Mouse (Mus musculus) intestine, embryonic 15.5 days (tissue): ENCODE measurements around the gene Kbtbd12. TPM values are rescaled to one million over a fixed set of nuclear protein-coding genes. Genes with fewer than 3 reads are reported as not detected.

Experiments
- ATAC-seq: fragments of 200-750 bp; cut with Nextera tagmentation; 2 replicates; pipeline ENCODE4 v1.8.0; 2017; ENCODE audit warnings: moderate TSS enrichment, moderate library complexity
- H3K27ac ChIP-seq: fragments of 300-500 bp; sonication (generic); 2 replicates; pipeline ENCODE4 v1.5.1; 2015; ENCODE audit warnings: mild to moderate bottlenecking, inconsistent platforms
- H3K27me3 ChIP-seq: fragments of 300-500 bp; sonication (generic); replicated peaks from 2 replicates; pipeline ENCODE4 v1.6.1; 2015; ENCODE audit warnings: inconsistent platforms
- H3K36me3 ChIP-seq: fragments of 300-500 bp; sonication (generic); 2 replicates; pipeline ENCODE4 v1.6.1; 2015; ENCODE audit warnings: inconsistent platforms
- H3K4me1 ChIP-seq: fragments of 300-500 bp; sonication (generic); replicated peaks from 2 replicates; pipeline ENCODE4 v1.6.1; 2015; ENCODE audit warnings: inconsistent platforms
- H3K4me2 ChIP-seq: fragments of 300-500 bp; sonication (generic); replicated peaks from 2 replicates; pipeline ENCODE4 v1.6.1; 2015; ENCODE audit warnings: mild to moderate bottlenecking, inconsistent platforms
- H3K4me3 ChIP-seq: fragments of 300-500 bp; sonication (generic); replicated peaks from 2 replicates; pipeline ENCODE4 v1.5.1; 2015; ENCODE audit warnings: inconsistent platforms
- H3K9ac ChIP-seq: fragments of 300-500 bp; sonication (generic); 2 replicates; pipeline ENCODE4 v1.6.1; 2015; ENCODE audit warnings: inconsistent platforms
- H3K9me3 ChIP-seq: fragments of 300-500 bp; sonication (generic); 2 replicates; pipeline ENCODE4 v1.6.1; 2016; ENCODE audit warnings: inconsistent platforms
- WGBS: fragments of 180-500 bp; shearing (Covaris S2); methylation state at CpG from one replicate; pipeline ENCODE4 v1.1.7; 2015; 5-methylcytosine and 5-hydroxymethylcytosine counted together
- polyA plus RNA-seq: library from polyadenylated mRNA; unstranded; fragments of >200 nt; fragmentation: Nextera tagmentation; extraction: Ambion mirVana; gene quantifications from 2 replicates; pipeline ENCODE4 v1.2.1, GENCODE M21; 2015

Kbtbd12 gene
- polyA plus RNA-seq, 1 experiment from 2014 or later, result 0.46 TPM

GRCm38 (mm10) chr6:88619542-88619941, 18.2 kb downstream of the Kbtbd12 start:
- ATAC-seq, result no peak
- Histone ChIP-seq H3K9ac (no peak overlapping the region), H3K9me3 (no peaks in the 10 kb centered on the region), H3K4me3 (no peak overlapping the region), H3K27ac (no peak overlapping the region), H3K36me3 (no peaks in the 10 kb centered on the region), H3K27me3 (no peaks in the 10 kb centered on the region), H3K4me2 (no peak overlapping the region), H3K4me1 (no peaks in the 10 kb centered on the region)
- 60% methylated on average over 5 of the region's 5 CpGs for WGBS

- H3K4me1 ChIP-seq, result no peaks in the 10 kb centered on the region
- whole genome bisulfite sequencing, result 60% methylated on average over 2 of the region's 2 CpGs
These were observed 22.4 kb downstream of the Kbtbd12 start for GRCm38 (mm10) chr6:88615352-88615751.

GRCm38 (mm10) chr6:88606417-88606816, 31.3 kb downstream of the Kbtbd12 start:
- no peaks in the 10 kb centered on the region for H3K27me3 ChIP-seq
- no peak overlapping the region for H3K9ac ChIP-seq
- 53% methylated on average over 2 of the region's 2 CpGs for WGBS
- no peaks in the 10 kb centered on the region for H3K36me3 ChIP-seq
- H3K9me3 ChIP-seq, result no peaks in the 10 kb centered on the region
- H3K4me2 ChIP-seq, result no peak overlapping the region
- no peak overlapping the region for H3K4me3 ChIP-seq
- no peak for ATAC-seq
- no peak overlapping the region for H3K27ac ChIP-seq
- H3K4me1 ChIP-seq, result no peaks in the 10 kb centered on the region

More at GRCm38 (mm10) chr6:88615352-88615751, 22.4 kb downstream of the Kbtbd12 start:
- Histone ChIP-seq H3K4me3 (no peak overlapping the region), H3K27me3 (no peaks in the 10 kb centered on the region), H3K9me3 (no peaks in the 10 kb centered on the region), H3K36me3 (no peaks in the 10 kb centered on the region), H3K4me2 (no peak overlapping the region), H3K9ac (no peak overlapping the region), H3K27ac (no peak overlapping the region)
- no peak for ATAC-seq

- no peak overlapping the region for H3K9ac ChIP-seq
- 82% methylated on average over 2 of the region's 2 CpGs for WGBS
- no peaks in the 10 kb centered on the region for H3K27me3 ChIP-seq
- no peak overlapping the region for H3K27ac ChIP-seq
- no peaks in the 10 kb centered on the region for H3K4me1 ChIP-seq
- no peaks in the 10 kb centered on the region for H3K36me3 ChIP-seq
- no peaks in the 10 kb centered on the region for H3K9me3 ChIP-seq
- ATAC-seq, result no peak
- no peak overlapping the region for H3K4me2 ChIP-seq
- H3K4me3 ChIP-seq, result no peak overlapping the region
These were observed 32.0 kb downstream of the Kbtbd12 start for GRCm38 (mm10) chr6:88605715-88606114.

GRCm38 (mm10) chr6:88605235-88605634, 32.5 kb downstream of the Kbtbd12 start:
- Histone ChIP-seq H3K27me3 (no peaks in the 10 kb centered on the region), H3K4me2 (no peak overlapping the region), H3K9ac (no peak overlapping the region), H3K36me3 (no peaks in the 10 kb centered on the region), H3K9me3 (no peaks in the 10 kb centered on the region), H3K4me1 (no peaks in the 10 kb centered on the region), H3K27ac (no peak overlapping the region), H3K4me3 (no peak overlapping the region)
- no peak for ATAC-seq
- WGBS, result 58% methylated on average over 2 of the region's 2 CpGs

- Histone ChIP-seq H3K27me3 (no peaks in the 10 kb centered on the region), H3K36me3 (no peaks in the 10 kb centered on the region), H3K4me3 (no peak overlapping the region), H3K9ac (no peak overlapping the region), H3K4me2 (no peak overlapping the region), H3K9me3 (no peaks in the 10 kb centered on the region), H3K27ac (no peak overlapping the region), H3K4me1 (no peaks in the 10 kb centered on the region)
- WGBS, result 85% methylated on average over 2 of the region's 2 CpGs
- no peak for ATAC-seq
These were observed 41.6 kb downstream of the Kbtbd12 start for GRCm38 (mm10) chr6:88596108-88596507.

GRCm38 (mm10) chr6:88592367-88592766, 45.4 kb downstream of the Kbtbd12 start:
- Histone ChIP-seq H3K27ac (no peak overlapping the region), H3K27me3 (no peaks in the 10 kb centered on the region), H3K4me1 (no peaks in the 10 kb centered on the region), H3K9ac (no peak overlapping the region), H3K9me3 (no peaks in the 10 kb centered on the region), H3K4me2 (no peak overlapping the region), H3K4me3 (no peak overlapping the region), H3K36me3 (no peaks in the 10 kb centered on the region)
- WGBS, result 82% methylated on average over 6 of the region's 6 CpGs
- no peak for ATAC-seq

GRCm38 (mm10) chr6:88590231-88590630, 47.5 kb downstream of the Kbtbd12 start:
- no peaks in the 10 kb centered on the region for H3K36me3 ChIP-seq
- no peaks in the 10 kb centered on the region for H3K27me3 ChIP-seq
- H3K27ac ChIP-seq, result no peak overlapping the region
- no peak overlapping the region for H3K9ac ChIP-seq
- H3K4me2 ChIP-seq, result no peak overlapping the region
- H3K4me3 ChIP-seq, result no peak overlapping the region
- WGBS, result 80% methylated on average over 4 of the region's 4 CpGs
- no peak for ATAC-seq
- no peaks in the 10 kb centered on the region for H3K4me1 ChIP-seq
- no peaks in the 10 kb centered on the region for H3K9me3 ChIP-seq

- peak; percentile 66; the same call in 1 of the 2 replicates for ATAC-seq
- Histone ChIP-seq H3K27me3 (no peaks in the 10 kb centered on the region), H3K27ac (no peak overlapping the region), H3K4me2 (no peak overlapping the region), H3K4me3 (no peak overlapping the region), H3K36me3 (no peaks in the 10 kb centered on the region), H3K4me1 (no peaks in the 10 kb centered on the region), H3K9me3 (no peaks in the 10 kb centered on the region), H3K9ac (no peak overlapping the region)
- WGBS, result 9% methylated on average over 5 of the region's 5 CpGs
These were observed 48.2 kb downstream of the Kbtbd12 start for GRCm38 (mm10) chr6:88589517-88589916.

- H3K27ac ChIP-seq, result no peak overlapping the region
- no peak overlapping the region for H3K4me2 ChIP-seq
- 75% methylated on average over 7 of the region's 7 CpGs for WGBS
- H3K36me3 ChIP-seq, result no peaks in the 10 kb centered on the region
- H3K9me3 ChIP-seq, result no peaks in the 10 kb centered on the region
- no peaks in the 10 kb centered on the region for H3K4me1 ChIP-seq
- no peak for ATAC-seq
- H3K9ac ChIP-seq, result no peak overlapping the region
- no peaks in the 10 kb centered on the region for H3K27me3 ChIP-seq
- H3K4me3 ChIP-seq, result no peak overlapping the region
These were observed 49.0 kb downstream of the Kbtbd12 start for GRCm38 (mm10) chr6:88588581-88589256.

GRCm38 (mm10) chr6:88587091-88587490, 50.7 kb downstream of the Kbtbd12 start:
- H3K4me1 ChIP-seq, result no peaks in the 10 kb centered on the region
- H3K27me3 ChIP-seq, result no peaks in the 10 kb centered on the region
- H3K36me3 ChIP-seq, result no peaks in the 10 kb centered on the region
- H3K4me3 ChIP-seq, result no peak overlapping the region
- no peak overlapping the region for H3K9ac ChIP-seq
- ATAC-seq, result no peak
- no peak overlapping the region for H3K4me2 ChIP-seq
- H3K27ac ChIP-seq, result no peak overlapping the region
- H3K9me3 ChIP-seq, result no peaks in the 10 kb centered on the region
- 81% methylated on average over 3 of the region's 3 CpGs for WGBS

GRCm38 (mm10) chr6:88583950-88584349, 53.8 kb downstream of the Kbtbd12 start:
- no peak for ATAC-seq
- 78% methylated on average over 4 of the region's 4 CpGs for WGBS
- Histone ChIP-seq H3K36me3 (no peaks in the 10 kb centered on the region), H3K9ac (no peak overlapping the region), H3K4me3 (no peak overlapping the region), H3K9me3 (no peaks in the 10 kb centered on the region), H3K4me1 (no peaks in the 10 kb centered on the region), H3K4me2 (no peak overlapping the region), H3K27me3 (no peaks in the 10 kb centered on the region), H3K27ac (no peak overlapping the region)

GRCm38 (mm10) chr6:88576495-88576894, 61.3 kb downstream of the Kbtbd12 start:
- Histone ChIP-seq H3K27me3 (no peaks in the 10 kb centered on the region), H3K4me1 (no peaks in the 10 kb centered on the region), H3K36me3 (no peaks in the 10 kb centered on the region), H3K4me3 (no peak overlapping the region), H3K9ac (no peak overlapping the region), H3K9me3 (no peaks in the 10 kb centered on the region), H3K4me2 (no peak overlapping the region), H3K27ac (no peak overlapping the region)
- WGBS, result 86% methylated on average over 11 of the region's 11 CpGs
- no peak for ATAC-seq
